Mouse (Mus musculus) forebrain, postnatal 0 days (tissue): ENCODE results near the gene Aktip. TPM values are rescaled to one million over a fixed set of nuclear protein-coding genes. Genes with fewer than 3 reads are reported as not detected.

Source experiments
- ATAC-seq: fragments of 200-750 bp; cut with Nextera tagmentation; 2 replicates; pipeline ENCODE4 v1.8.0; 2017; ENCODE audit warnings: mild to moderate bottlenecking, moderate library complexity
- DNase-seq: peaks from one replicate; pipeline ENCODE4 v3.0.0-alpha.2; 2015
- H3K27ac ChIP-seq: fragments of 300-500 bp; sonication (generic); 2 replicates; pipeline ENCODE4 v1.5.1; 2014; ENCODE audit warnings: low read depth, mild to moderate bottlenecking, antibody characterized with exemption, low read length, moderate library complexity, mixed read lengths
- H3K27me3 ChIP-seq: fragments of 300-500 bp; sonication (generic); 2 replicates; pipeline ENCODE4 v1.6.1; 2014; ENCODE audit warnings: mild to moderate bottlenecking, low read length, mixed read lengths; ENCODE audit not compliant: insufficient read depth
- H3K36me3 ChIP-seq: fragments of 300-500 bp; sonication (generic); 2 replicates; pipeline ENCODE4 v1.6.1; 2014; ENCODE audit warnings: mild to moderate bottlenecking, moderate library complexity; ENCODE audit not compliant: insufficient read depth
- H3K4me1 ChIP-seq: fragments of 300-500 bp; sonication (generic); 2 replicates; pipeline ENCODE4 v1.6.1; 2014; ENCODE audit warnings: antibody characterized with exemption; ENCODE audit not compliant: insufficient read depth
- H3K4me2 ChIP-seq: fragments of 300-500 bp; sonication (generic); 2 replicates; pipeline ENCODE4 v1.6.1; 2014; ENCODE audit warnings: low read depth, mild to moderate bottlenecking, moderate library complexity
- H3K4me3 ChIP-seq: fragments of 300-500 bp; sonication (generic); 2 replicates; pipeline ENCODE4 v1.5.1; 2014; ENCODE audit warnings: low read depth, low read length, mixed read lengths
- H3K9ac ChIP-seq: fragments of 300-500 bp; sonication (generic); 2 replicates; pipeline ENCODE4 v1.6.1; 2014; ENCODE audit warnings: mild to moderate bottlenecking
- H3K9me3 ChIP-seq: fragments of 300-500 bp; sonication (generic); 2 replicates; pipeline ENCODE4 v1.6.1; 2016; ENCODE audit warnings: low read length
- CTCF ChIP-seq: sonication (generic); IDR thresholded peaks from 2 replicates; pipeline ENCODE4 v1.5.1; 2016; ENCODE audit warnings: antibody characterized with exemption, control low read depth, low read depth
- WGBS: fragments of 180-500 bp; shearing (Covaris S2); extraction: QIAGEN DNeasy Blood & Tissue Kit; methylation state at CpG from one replicate; pipeline ENCODE4 v1.1.7; 2014; 5-methylcytosine and 5-hydroxymethylcytosine counted together
- polyA plus RNA-seq: library from polyadenylated mRNA; unstranded; fragments of >200 nt; fragmentation: Nextera tagmentation; extraction: Ambion mirVana; gene quantifications from 2 replicates; pipeline ENCODE4 v1.2.1, GENCODE M21; 2015
- total RNA-seq: library from RNA; depleted of rRNA; stranded (reverse); fragments of >200 nt; gene quantifications from 2 replicates; pipeline ENCODE4 v1.2.3, GENCODE M21; 2014

The Aktip gene
- total and polyA plus RNA-seq, 2 experiments from 2014 or later, result 119 to 129 TPM

- H3K36me3 ChIP-seq, result peaks cover 42% of the 10 kb centered on the region
Observed at GRCm38 (mm10) chr8:91114428-91114827, 85.3 kb downstream of the Aktip start.

GRCm38 (mm10) chr8:91111868-91112477 is 87.8 kb downstream of the Aktip start:
- Histone ChIP-seq H3K4me3 (no peak overlapping the region), H3K4me1 (no peaks in the 10 kb centered on the region), H3K9ac (no peak overlapping the region), H3K27me3 (no peaks in the 10 kb centered on the region), H3K9me3 (no peaks in the 10 kb centered on the region), H3K36me3 (peaks cover 46% of the 10 kb centered on the region), H3K27ac (no peak overlapping the region), H3K4me2 (no peak overlapping the region)
- ATAC-seq (no peak), DNase-seq (no peak)
- 89% methylated on average over 5 of the region's 5 CpGs for WGBS
- no peak for TF ChIP-seq CTCF

More at GRCm38 (mm10) chr8:91114428-91114827, 85.3 kb downstream of the Aktip start:
- no peaks in the 10 kb centered on the region for H3K9me3 ChIP-seq
- no peak for ATAC-seq
- H3K4me1 ChIP-seq, result no peaks in the 10 kb centered on the region
- H3K9ac ChIP-seq, result no peak overlapping the region
- WGBS, result 95% methylated on average over 5 of the region's 5 CpGs
- H3K27ac ChIP-seq, result no peak overlapping the region
- H3K4me2 ChIP-seq, result no peak overlapping the region
- no peak for TF ChIP-seq CTCF
- no peak overlapping the region for H3K4me3 ChIP-seq
- H3K27me3 ChIP-seq, result no peaks in the 10 kb centered on the region
- no peak for DNase-seq

GRCm38 (mm10) chr8:91106271-91106670 is 93.5 kb downstream of the Aktip start:
- no peak for TF ChIP-seq CTCF
- Histone ChIP-seq H3K27me3 (no peaks in the 10 kb centered on the region), H3K9ac (no peak overlapping the region), H3K9me3 (no peaks in the 10 kb centered on the region), H3K27ac (no peak overlapping the region), H3K36me3 (peaks cover 34% of the 10 kb centered on the region), H3K4me2 (no peak overlapping the region), H3K4me1 (no peaks in the 10 kb centered on the region), H3K4me3 (no peak overlapping the region)
- DNase-seq (no peak), ATAC-seq (no peak)
- WGBS, result 92% methylated on average over 12 of the region's 12 CpGs

GRCm38 (mm10) chr8:91098106-91098505 is 101.7 kb downstream of the Aktip start:
- no peak overlapping the region for H3K4me2 ChIP-seq
- ATAC-seq (no peak), DNase-seq (no peak)
- no peaks in the 10 kb centered on the region for H3K9me3 ChIP-seq
- H3K27me3 ChIP-seq, result no peaks in the 10 kb centered on the region
- H3K4me1 ChIP-seq, result no peaks in the 10 kb centered on the region
- no peak overlapping the region for H3K27ac ChIP-seq
- 91% methylated on average over 6 of the region's 6 CpGs for WGBS
- H3K36me3 ChIP-seq, result peaks cover 29% of the 10 kb centered on the region
- no peak overlapping the region for H3K4me3 ChIP-seq
- no peak overlapping the region for H3K9ac ChIP-seq
- no peak for TF ChIP-seq CTCF

GRCm38 (mm10) chr8:91094135-91094534 is 105.6 kb downstream of the Aktip start:
- no peak for TF ChIP-seq CTCF
- Histone ChIP-seq H3K36me3 (peaks cover 47% of the 10 kb centered on the region), H3K27me3 (no peaks in the 10 kb centered on the region), H3K4me3 (no peak overlapping the region), H3K27ac (no peak overlapping the region), H3K9me3 (no peaks in the 10 kb centered on the region), H3K4me1 (no peaks in the 10 kb centered on the region), H3K9ac (no peak overlapping the region), H3K4me2 (no peak overlapping the region)
- 96% methylated on average over 5 of the region's 5 CpGs for WGBS
- DNase-seq (no peak), ATAC-seq (no peak)

GRCm38 (mm10) chr8:91089601-91090000 is 110.2 kb downstream of the Aktip start:
- DNase-seq, result no peak
- Histone ChIP-seq H3K4me1 (no peaks in the 10 kb centered on the region), H3K4me2 (no peak overlapping the region), H3K4me3 (no peak overlapping the region), H3K27me3 (no peaks in the 10 kb centered on the region), H3K9me3 (no peaks in the 10 kb centered on the region), H3K9ac (no peak overlapping the region), H3K27ac (no peak overlapping the region), H3K36me3 (peaks cover 45% of the 10 kb centered on the region)
- ATAC-seq, result no peak
- TF ChIP-seq CTCF, result no peak
- WGBS, result 88% methylated on average over 2 of the region's 2 CpGs

GRCm38 (mm10) chr8:91088452-91088851 is 111.3 kb downstream of the Aktip start:
- Histone ChIP-seq H3K9ac (no peak overlapping the region), H3K27ac (no peak overlapping the region), H3K27me3 (no peaks in the 10 kb centered on the region), H3K4me3 (no peak overlapping the region), H3K9me3 (no peaks in the 10 kb centered on the region), H3K4me2 (no peak overlapping the region), H3K4me1 (no peaks in the 10 kb centered on the region), H3K36me3 (peaks cover 48% of the 10 kb centered on the region)
- WGBS, result 95% methylated on average over 7 of the region's 7 CpGs
- ATAC-seq (no peak), DNase-seq (no peak)
- TF ChIP-seq CTCF, result no peak
